Comparison of ENCODE assay signal across 12 mouse cellular contexts in genomic region chr16:42677211-42677610, GRCm38 (mm10).
DNase-seq lines count a peak whose midpoint lies in the region; ATAC-seq and TF ChIP-seq lines count a peak whose summit lies in the region.
"Had no signal": no experiment of that assay in that cellular context is flagged by ENCODE, and none has a peak within 500 bp of the region (broad histone marks: within the 10 kb centered on the region; RNA-seq: fewer than 3 reads in every experiment).

No protein-coding gene starts in this region.

- H3K27ac ChIP-seq in kidney, postnatal 0 days: 0 out of 2 replicates have a peak overlapping the region, but pooled peaks have one; percentile 27
- H3K27ac ChIP-seq in bone marrow macrophage, adult 2 months (ENCODE audit: insufficient read depth, low read depth, low read length): peak overlapping the region; percentile 77
- peak overlapping the region; percentile 85 for H3K27ac ChIP-seq in heart, postnatal 0 days (ENCODE audit: low read depth)
- H3K27ac ChIP-seq: liver, embryonic 14.5 days had no signal

- no peak for TF ChIP-seq EP300 in heart, postnatal 0 days (IDR thresholded peaks at IDR 0.05; ENCODE audit: low read depth)

- H3K79me3 ChIP-seq in C2C12 (ENCODE audit: low read depth): no peaks in the 10 kb centered on the region

- no peaks in the 10 kb centered on the region for H3K27me3 ChIP-seq in kidney, postnatal 0 days (ENCODE audit: insufficient read depth, low read length)
- H3K27me3 ChIP-seq in C2C12 (ENCODE audit: control insufficient read depth, insufficient read depth, insufficient read length): no peaks in the 10 kb centered on the region
- no peaks in the 10 kb centered on the region for H3K27me3 ChIP-seq in heart, postnatal 0 days (ENCODE audit: control insufficient read depth, insufficient read depth, low read length)

- no peak overlapping the region for H3K4me3 ChIP-seq in kidney, postnatal 0 days (replicated peaks; ENCODE audit: low read depth, low read length)
- no peak overlapping the region for H3K4me3 ChIP-seq in C2C12 (ENCODE audit: insufficient read depth, poor library complexity, severe bottlenecking)
- no peak overlapping the region; the same call in 1 of the 2 replicates for H3K4me3 ChIP-seq in bone marrow macrophage, adult 2 months (ENCODE audit: insufficient read depth, low read length)
- no peak overlapping the region for H3K4me3 ChIP-seq in heart, postnatal 0 days (ENCODE audit: low read depth, low read length)

- H3ac ChIP-seq in C2C12 (ENCODE audit: control insufficient read depth, insufficient read length, low read depth): no peak overlapping the region

- no peak overlapping the region for H3K9ac ChIP-seq in kidney, postnatal 0 days (ENCODE audit: low read depth, low read length)
- no peak overlapping the region for H3K9ac ChIP-seq in heart, postnatal 0 days (replicated peaks; ENCODE audit: low read depth, low read length)
- H3K9ac ChIP-seq: liver, embryonic 14.5 days had no signal

- ATAC-seq in kidney, postnatal 0 days (replicated peaks; ENCODE audit: low FRiP score, low read depth): no peak
- ATAC-seq in heart, postnatal 0 days (ENCODE audit: insufficient read depth, low read depth): peak; percentile 60; the same call in 1 of the 2 replicates
- no peak for ATAC-seq in monocyte, adult 5-6 weeks (replicated peaks; ENCODE audit: insufficient number of reproducible peaks, low FRiP score, low TSS enrichment, poor library complexity, severe bottlenecking)
- ATAC-seq: intestine, embryonic 16.5 days had no signal

- no peak overlapping the region for H3K4me2 ChIP-seq in kidney, postnatal 0 days (ENCODE audit: low read length)
- no peak overlapping the region for H3K4me2 ChIP-seq in heart, postnatal 0 days (ENCODE audit: low read depth, low read length)
- H3K4me2 ChIP-seq: midbrain, embryonic 11.5 days had no signal

- 75% methylated on average over 5 of the region's 5 CpGs for WGBS in kidney, postnatal 0 days
- WGBS in heart, postnatal 0 days: 56% methylated on average over 5 of the region's 5 CpGs

- no peaks in the 10 kb centered on the region for H3K79me2 ChIP-seq in C2C12 (ENCODE audit: control insufficient read depth, insufficient read depth)

- peak; percentile 14 for DNase-seq in kidney, postnatal 0 days (ENCODE audit: low spot score)
- no peak for DNase-seq in kidney, postnatal 4 days
- DNase-seq in heart, postnatal 0 days (ENCODE audit: low spot score): peak; percentile 33
- DNase-seq in right cerebral cortex, postnatal 14 days: no peak
- DNase-seq: adrenal gland, postnatal 36 days; cerebellum, adult 18-20 months had no signal

- H3K36me3 ChIP-seq in kidney, postnatal 0 days (ENCODE audit: insufficient read depth, low read length): no peaks in the 10 kb centered on the region
- H3K36me3 ChIP-seq in C2C12 (ENCODE audit: control insufficient read depth, insufficient read depth): no peaks in the 10 kb centered on the region
- no peaks in the 10 kb centered on the region for H3K36me3 ChIP-seq in heart, postnatal 0 days (replicated peaks; ENCODE audit: control insufficient read depth, insufficient read depth, low read length)

- TF ChIP-seq POLR2A in bone marrow macrophage, adult 2 months (IDR thresholded peaks at IDR 0.05; ENCODE audit: borderline replicate concordance, low read depth, low read length): no peak

- TF ChIP-seq CTCF in kidney, postnatal 0 days (IDR thresholded peaks at IDR 0.05; ENCODE audit: low read depth): no peak
- TF ChIP-seq CTCF in C2C12 (IDR thresholded peaks at IDR 0.05; ENCODE audit: control insufficient read depth, insufficient read depth, insufficient read length): no peak
- TF ChIP-seq CTCF in bone marrow macrophage, adult 2 months (IDR thresholded peaks at IDR 0.05; ENCODE audit: low read depth, low read length): no peak
- no peak for TF ChIP-seq CTCF in heart, postnatal 0 days (IDR thresholded peaks at IDR 0.05; ENCODE audit: low read depth)

- H3K4me1 ChIP-seq in kidney, postnatal 0 days (replicated peaks; ENCODE audit: insufficient read depth, low read length): no peaks in the 10 kb centered on the region
- H3K4me1 ChIP-seq in bone marrow macrophage, adult 2 months (ENCODE audit: control insufficient read depth, insufficient read depth, low read length): peaks cover 14% of the 10 kb centered on the region
- H3K4me1 ChIP-seq in heart, postnatal 0 days (ENCODE audit: control insufficient read depth, insufficient read depth): 0 out of 2 replicates have a peak, but pooled peaks cover 4% of the 10 kb centered on the region

- no peaks in the 10 kb centered on the region for H3K9me3 ChIP-seq in kidney, postnatal 0 days (replicated peaks; ENCODE audit: low read length)
- no peaks in the 10 kb centered on the region for H3K9me3 ChIP-seq in heart, postnatal 0 days (replicated peaks; ENCODE audit: control insufficient read depth, low read length)

TF ChIP-seq in C2C12, 6 proteins besides CTCF, POLR2A, EP300 and RAD21:
- TF ChIP-seq CEBPB (IDR thresholded peaks at IDR 0.05; ENCODE audit: low read depth): no peak
- no peak for TF ChIP-seq MAX (IDR thresholded peaks at IDR 0.05)
- TF ChIP-seq MYOG (IDR thresholded peaks at IDR 0.05; ENCODE audit: control insufficient read depth, extremely low read depth, insufficient read length): no peak
- peak; percentile 34 for TF ChIP-seq FOSL1 (IDR thresholded peaks at IDR 0.05; ENCODE audit: insufficient read depth, low read length, poor library complexity, severe bottlenecking)
- peak; percentile 87 for TF ChIP-seq MYOD1 (IDR thresholded peaks at IDR 0.05; ENCODE audit: control insufficient read depth, insufficient read length, low read depth)

Comparison
In these comparisons a context has a peak if more than half of its experiments do, and no peak if none do; other contexts are left out.
1. DNase-seq: peak in kidney, postnatal 0 days (single experiment) and heart, postnatal 0 days (single experiment); none in kidney, postnatal 4 days (0 of 2) and right cerebral cortex, postnatal 14 days (single experiment).
2. H3K27ac ChIP-seq: peak in every context shown above with its lines; median percentile 85 in heart, postnatal 0 days; 77 in bone marrow macrophage, adult 2 months; 27 in kidney, postnatal 0 days.